Mouse (Mus musculus) midbrain, embryonic 14.5 days (tissue): Measurements from ENCODE around the gene Lrrc25. TPM values are rescaled to one million over a fixed set of nuclear protein-coding genes. Genes with fewer than 3 reads are reported as not detected.

ENCODE experiments used
- ATAC-seq: fragments of 200-750 bp; cut with Nextera tagmentation; 2 replicates; pipeline ENCODE4 v1.8.0; 2017; ENCODE audit warnings: moderate number of reproducible peaks, moderate library complexity; ENCODE audit not compliant: low FRiP score, low TSS enrichment
- DNase-seq: peaks from one replicate; pipeline ENCODE4 v3.0.0-alpha.2; 2015
- H3K27ac ChIP-seq: fragments of 300-500 bp; sonication (generic); replicated peaks from 2 replicates; pipeline ENCODE4 v1.5.1; 2014; ENCODE audit warnings: mild to moderate bottlenecking, low read depth, low read length, moderate library complexity
- H3K27me3 ChIP-seq: fragments of 300-500 bp; sonication (generic); 2 replicates; pipeline ENCODE4 v1.6.1; 2014; ENCODE audit warnings: low read length, control low read depth, mixed read lengths; ENCODE audit not compliant: control insufficient read depth, insufficient read depth
- H3K36me3 ChIP-seq: fragments of 300-500 bp; sonication (generic); 2 replicates; pipeline ENCODE4 v1.6.1; 2014; ENCODE audit warnings: low read length, control low read depth; ENCODE audit not compliant: control insufficient read depth, insufficient read depth
- H3K4me1 ChIP-seq: fragments of 300-500 bp; sonication (generic); 2 replicates; pipeline ENCODE4 v1.6.1; 2014; ENCODE audit warnings: mild to moderate bottlenecking, antibody characterized with exemption, low read length, control low read depth; ENCODE audit not compliant: control insufficient read depth, insufficient read depth
- H3K4me2 ChIP-seq: fragments of 300-500 bp; sonication (generic); 2 replicates; pipeline ENCODE4 v1.6.1; 2014; ENCODE audit warnings: mild to moderate bottlenecking, low read length, moderate library complexity
- H3K4me3 ChIP-seq: fragments of 300-500 bp; sonication (generic); replicated peaks from 2 replicates; pipeline ENCODE4 v1.5.1; 2014; ENCODE audit warnings: low read depth, low read length
- H3K9ac ChIP-seq: fragments of 300-500 bp; sonication (generic); replicated peaks from 2 replicates; pipeline ENCODE4 v1.6.1; 2014; ENCODE audit warnings: mild to moderate bottlenecking, low read length, moderate library complexity
- H3K9me3 ChIP-seq: fragments of 300-500 bp; sonication (generic); 2 replicates; pipeline ENCODE4 v1.6.1; 2016; ENCODE audit warnings: low read length, control low read depth, mixed read lengths; ENCODE audit not compliant: control insufficient read depth
- WGBS: fragments of 180-500 bp; shearing (Covaris S2); extraction: QIAGEN DNeasy Blood & Tissue Kit; methylation state at CpG from one replicate; pipeline ENCODE4 v1.1.7; 2014; 5-methylcytosine and 5-hydroxymethylcytosine counted together
- polyA plus RNA-seq: library from polyadenylated mRNA; unstranded; fragments of >200 nt; fragmentation: Nextera tagmentation; extraction: Ambion mirVana; gene quantifications from 2 replicates; pipeline ENCODE4 v1.2.1, GENCODE M21; 2014

Lrrc25 gene
- polyA plus RNA-seq, 1 experiment from 2014 or later = 1.1 TPM

DNA sequence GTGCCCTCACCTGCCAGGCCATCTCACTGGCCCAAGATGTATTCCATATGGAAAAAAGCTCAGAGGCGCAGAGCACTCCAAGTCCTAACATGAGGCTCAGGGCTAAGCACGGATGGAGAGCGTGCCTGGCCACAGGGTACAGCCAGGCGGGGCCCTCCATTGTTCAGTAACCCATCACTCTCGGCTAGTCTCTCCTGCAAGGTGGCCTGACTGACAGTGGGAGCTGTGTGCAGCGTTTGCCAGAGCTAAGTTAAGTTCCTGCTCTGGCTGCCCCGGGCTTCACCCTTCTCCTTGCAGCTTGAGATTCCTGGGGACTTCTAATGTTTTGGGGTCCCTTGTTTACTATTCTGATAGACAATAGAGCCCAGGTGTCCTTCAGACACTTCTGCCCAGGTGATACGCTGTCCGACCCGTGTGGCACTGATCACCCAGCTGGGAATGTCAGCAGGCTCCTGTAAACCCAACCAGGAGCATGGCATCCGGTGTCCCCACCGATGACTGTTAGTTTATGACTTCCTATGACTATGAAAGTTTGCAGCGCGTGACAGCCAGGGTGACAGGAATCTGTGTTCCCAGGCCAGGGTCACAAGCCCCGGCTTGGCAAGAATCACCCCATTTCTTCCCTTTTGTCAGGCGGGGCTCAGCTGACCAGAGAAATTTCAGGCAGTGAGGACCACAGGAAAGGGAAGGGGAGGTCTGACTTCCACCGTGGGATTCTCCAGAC is 29.7 kb downstream of the Lrrc25 start:
- H3K36me3 ChIP-seq = peaks cover 10% of the 10 kb centered on the region
- H3K4me3 ChIP-seq = no peak overlapping the region
- DNase-seq (no peak), ATAC-seq (no peak)
- H3K4me1 ChIP-seq = 0 out of 2 replicates have a peak, but pooled peaks cover 14% of the 10 kb centered on the region
- H3K9me3 ChIP-seq = no peaks in the 10 kb centered on the region
- no peaks in the 10 kb centered on the region for H3K27me3 ChIP-seq
- no peak overlapping the region for H3K9ac ChIP-seq
- no peak overlapping the region for H3K27ac ChIP-seq
- no peak overlapping the region for H3K4me2 ChIP-seq
- WGBS = 61% methylated on average over 17 of the region's 17 CpGs

DNA sequence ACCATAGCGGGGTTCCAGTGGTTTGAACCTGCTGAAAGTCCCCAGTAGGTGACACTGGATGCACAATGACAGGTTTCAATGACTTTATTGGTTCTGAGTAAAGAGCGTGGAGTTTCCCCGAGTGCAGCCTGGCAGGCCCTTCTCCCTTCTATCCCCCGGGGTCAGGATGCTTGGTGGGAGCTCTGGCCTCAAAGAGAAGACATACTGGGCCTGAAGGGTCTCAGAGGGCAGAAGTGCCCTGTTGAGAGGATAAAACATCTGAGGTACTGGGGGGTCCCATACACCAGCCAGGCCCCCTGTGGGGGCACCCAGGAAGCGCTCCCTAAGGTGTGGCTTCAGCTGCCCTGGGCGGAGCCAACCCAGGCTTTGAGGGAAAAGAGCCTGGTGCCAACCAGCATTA is 30.4 kb downstream of the Lrrc25 start:
- Histone ChIP-seq H3K27me3 (no peaks in the 10 kb centered on the region), H3K9me3 (no peaks in the 10 kb centered on the region), H3K4me2 (no peak overlapping the region), H3K4me1 (0 out of 2 replicates have a peak, but pooled peaks cover 14% of the 10 kb centered on the region), H3K9ac (no peak overlapping the region), H3K4me3 (no peak overlapping the region), H3K36me3 (peaks cover 15% of the 10 kb centered on the region), H3K27ac (no peak overlapping the region)
- WGBS = 66% methylated on average over 6 of the region's 6 CpGs
- ATAC-seq (no peak), DNase-seq (no peak)

DNA sequence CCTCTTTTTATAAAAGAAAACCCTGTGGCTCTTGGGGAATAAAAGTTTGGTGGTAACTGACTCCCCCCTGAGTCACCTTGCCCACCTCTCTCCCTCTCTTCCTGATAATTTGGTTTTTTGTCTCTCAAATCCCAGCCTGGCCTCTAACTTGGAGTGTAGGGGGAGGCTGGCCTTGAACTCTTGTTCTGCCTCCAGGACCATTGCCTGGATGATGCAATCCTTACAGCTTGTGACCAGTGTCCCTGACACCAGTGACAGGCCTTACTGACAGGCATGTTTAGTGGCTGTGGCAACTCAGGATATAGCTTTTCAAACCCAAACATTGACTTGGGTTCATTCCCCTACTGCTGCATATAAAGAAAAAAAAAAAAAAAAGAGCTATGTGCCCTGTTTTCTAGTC is 30.8 kb downstream of the Lrrc25 start:
- Histone ChIP-seq H3K27ac (no peak overlapping the region), H3K4me1 (0 out of 2 replicates have a peak, but pooled peaks cover 14% of the 10 kb centered on the region), H3K9ac (0 out of 2 replicates have a peak overlapping the region, but pooled peaks have one; percentile 17), H3K4me3 (no peak overlapping the region), H3K4me2 (no peak overlapping the region), H3K27me3 (no peaks in the 10 kb centered on the region), H3K9me3 (no peaks in the 10 kb centered on the region), H3K36me3 (peaks cover 18% of the 10 kb centered on the region)
- ATAC-seq = no peak
- no peak for DNase-seq

DNA sequence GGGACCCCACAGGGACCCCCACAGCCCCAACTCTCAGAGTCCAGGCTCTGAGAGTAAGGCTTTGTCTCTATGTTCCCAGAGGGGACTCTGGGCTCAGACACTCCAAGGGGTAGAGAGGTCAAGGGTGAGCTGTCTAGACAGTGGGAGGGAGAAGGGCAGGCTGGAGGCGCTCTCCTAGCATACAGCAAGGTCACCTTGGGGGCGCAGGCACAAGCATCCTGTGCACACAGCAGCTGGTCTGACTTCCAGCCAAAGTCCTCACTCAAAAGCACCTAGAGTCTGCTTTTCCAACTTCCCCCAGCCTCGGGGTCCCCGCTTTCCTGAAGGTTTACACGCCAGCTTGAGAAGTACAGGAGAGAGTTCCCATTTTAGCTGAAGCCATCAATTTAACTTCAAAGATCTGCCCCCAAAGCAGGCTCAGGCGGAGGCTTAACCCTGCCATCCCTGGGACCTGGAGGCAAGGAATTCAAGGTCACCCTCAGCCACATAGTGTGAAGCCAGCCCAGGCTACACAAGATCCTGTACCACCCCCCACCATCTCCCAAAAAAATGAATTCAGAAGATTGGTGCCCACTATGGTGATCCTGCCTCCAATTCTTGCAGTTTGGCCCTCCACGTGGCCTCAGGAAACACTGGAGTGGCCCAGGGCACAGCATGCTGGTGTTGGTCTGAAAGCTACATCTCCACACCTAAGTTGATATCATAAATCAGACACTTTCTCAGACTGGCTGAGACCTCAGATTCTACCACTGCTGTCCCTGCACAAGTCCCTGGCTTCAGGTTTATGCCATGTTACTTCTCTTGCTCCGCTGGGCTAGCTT is 31.6 kb downstream of the Lrrc25 start:
- Histone ChIP-seq H3K27me3 (no peaks in the 10 kb centered on the region), H3K9me3 (no peaks in the 10 kb centered on the region), H3K9ac (no peak overlapping the region), H3K27ac (0 out of 2 replicates have a peak overlapping the region, but pooled peaks have one; percentile 13), H3K4me1 (0 out of 2 replicates have a peak, but pooled peaks cover 14% of the 10 kb centered on the region), H3K4me2 (no peak overlapping the region), H3K36me3 (peaks cover 24% of the 10 kb centered on the region), H3K4me3 (no peak overlapping the region)
- no peak for ATAC-seq
- no peak for DNase-seq
- WGBS = 58% methylated on average over 8 of the region's 8 CpGs

DNA sequence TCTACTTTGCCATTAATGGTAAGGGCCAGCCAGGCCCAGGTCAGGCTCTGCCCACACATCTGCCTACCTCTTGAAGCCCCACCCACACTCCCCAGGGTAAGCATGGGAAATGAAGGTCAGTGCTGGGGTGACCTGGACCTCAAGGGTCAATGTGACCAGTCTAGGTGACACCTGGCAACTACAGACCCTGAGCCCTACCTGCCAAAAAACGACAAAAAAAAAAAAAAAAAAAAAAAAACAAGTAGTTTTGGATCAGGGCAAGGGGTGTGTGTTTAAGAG is 32.1 kb downstream of the Lrrc25 start:
- H3K4me3 ChIP-seq = no peak overlapping the region
- peaks cover 24% of the 10 kb centered on the region for H3K36me3 ChIP-seq
- no peak overlapping the region for H3K9ac ChIP-seq
- H3K9me3 ChIP-seq = no peaks in the 10 kb centered on the region
- ATAC-seq (no peak), DNase-seq (no peak)
- 0 out of 2 replicates have a peak, but pooled peaks cover 14% of the 10 kb centered on the region for H3K4me1 ChIP-seq
- 42% methylated on average over 1 of the region's 1 CpGs for WGBS
- no peak overlapping the region for H3K27ac ChIP-seq
- H3K27me3 ChIP-seq = no peaks in the 10 kb centered on the region
- no peak overlapping the region for H3K4me2 ChIP-seq

DNA sequence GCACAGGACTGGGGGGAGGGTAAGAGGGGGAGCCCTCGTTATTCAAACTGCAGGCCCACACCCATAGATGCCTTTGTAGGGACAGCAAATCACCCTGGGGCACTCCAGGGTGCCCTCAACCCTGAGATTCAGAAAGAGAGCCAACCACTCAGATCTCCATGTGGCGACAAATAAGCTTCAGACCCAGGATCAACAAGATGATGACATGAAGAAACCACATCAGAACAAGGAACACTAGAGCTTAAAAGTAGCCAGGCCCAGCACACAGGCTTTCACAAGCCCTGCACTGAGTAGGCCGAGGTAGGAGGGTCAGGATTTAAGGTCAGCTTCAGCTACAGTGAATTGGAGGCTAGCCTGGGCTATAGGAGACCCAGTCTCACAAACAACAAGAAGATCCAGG is 33.0 kb downstream of the Lrrc25 start:
- no peaks in the 10 kb centered on the region for H3K9me3 ChIP-seq
- peak overlapping the region; percentile 38; the same call in 1 of the 2 replicates for H3K27ac ChIP-seq
- DNase-seq = no peak
- H3K4me1 ChIP-seq = 0 out of 2 replicates have a peak, but pooled peaks cover 14% of the 10 kb centered on the region
- ATAC-seq = no peak
- H3K27me3 ChIP-seq = no peaks in the 10 kb centered on the region
- H3K9ac ChIP-seq = no peak overlapping the region
- H3K36me3 ChIP-seq = peaks cover 24% of the 10 kb centered on the region
- no peak overlapping the region for H3K4me3 ChIP-seq
- 65% methylated on average over 3 of the region's 3 CpGs for WGBS
- H3K4me2 ChIP-seq = no peak overlapping the region

DNA sequence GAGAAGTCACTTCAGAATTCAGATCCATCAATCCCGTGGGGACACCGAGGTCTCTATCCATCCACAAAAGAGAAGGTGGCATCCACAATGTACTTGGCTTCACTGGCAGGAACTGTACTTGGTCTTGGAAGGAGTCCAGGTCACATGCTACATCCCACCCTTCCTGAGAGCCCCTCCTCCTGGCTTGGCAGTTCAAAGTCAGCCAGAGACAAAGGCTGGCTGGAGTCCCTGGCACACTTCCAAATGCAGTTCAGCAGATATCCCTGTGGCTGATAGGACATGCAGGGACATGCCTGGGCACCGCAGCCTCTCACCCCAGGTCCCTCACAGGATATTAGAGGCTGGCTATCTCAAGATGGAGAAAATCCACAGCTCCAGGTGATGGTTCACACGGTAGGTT is 33.4 kb downstream of the Lrrc25 start:
- H3K9ac ChIP-seq = no peak overlapping the region
- no peaks in the 10 kb centered on the region for H3K27me3 ChIP-seq
- no peak overlapping the region for H3K4me3 ChIP-seq
- WGBS = 51% methylated on average over 4 of the region's 4 CpGs
- H3K4me2 ChIP-seq = no peak overlapping the region; the same call in 1 of the 2 replicates
- H3K4me1 ChIP-seq = 0 out of 2 replicates have a peak, but pooled peaks cover 14% of the 10 kb centered on the region
- peaks cover 27% of the 10 kb centered on the region for H3K36me3 ChIP-seq
- ATAC-seq = peak; percentile 71
- peak; percentile 88 for DNase-seq
- peak overlapping the region; percentile 58; the same call in 1 of the 2 replicates for H3K27ac ChIP-seq
- no peaks in the 10 kb centered on the region for H3K9me3 ChIP-seq

DNA sequence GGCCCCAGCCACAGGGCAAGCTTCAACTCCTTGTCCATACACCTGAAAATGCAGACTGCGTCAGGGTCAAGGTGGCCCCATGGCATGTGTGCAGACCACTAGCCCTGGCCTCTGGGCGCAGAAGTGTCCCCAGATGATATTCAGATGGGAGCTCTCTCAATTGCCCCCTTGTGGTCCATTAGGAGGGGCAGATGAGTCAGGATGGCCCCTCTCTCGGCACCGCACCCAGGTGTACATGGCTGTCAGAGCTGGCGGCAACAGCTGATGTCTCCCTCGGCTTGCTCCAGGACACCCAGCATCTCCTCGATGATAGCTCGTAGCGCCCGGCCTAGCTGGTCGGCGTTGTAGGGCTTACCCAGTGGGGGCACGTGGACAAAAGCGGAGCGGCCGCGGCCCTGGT is 34.4 kb downstream of the Lrrc25 start:
- H3K36me3 ChIP-seq = peaks cover 31% of the 10 kb centered on the region
- H3K27ac ChIP-seq = no peak overlapping the region
- H3K27me3 ChIP-seq = no peaks in the 10 kb centered on the region
- no peaks in the 10 kb centered on the region for H3K9me3 ChIP-seq
- 0 out of 2 replicates have a peak, but pooled peaks cover 14% of the 10 kb centered on the region for H3K4me1 ChIP-seq
- WGBS = 96% methylated on average over 17 of the region's 17 CpGs
- no peak overlapping the region for H3K4me2 ChIP-seq
- ATAC-seq = no peak
- H3K9ac ChIP-seq = no peak overlapping the region
- no peak overlapping the region for H3K4me3 ChIP-seq
- DNase-seq = no peak
